Mouse (Mus musculus) heart, postnatal 0 days (tissue): ENCODE results near the gene Epb41. TPM values are rescaled to one million over a fixed set of nuclear protein-coding genes. Genes with fewer than 3 reads are reported as not detected.

ENCODE experiments used
- ATAC-seq: fragments of 200-750 bp; cut with Nextera tagmentation; 2 replicates; pipeline ENCODE4 v1.8.0; 2017; ENCODE audit warnings: low read depth, moderate number of reproducible peaks, moderate library complexity; ENCODE audit not compliant: insufficient read depth
- DNase-seq: peaks from one replicate; pipeline ENCODE4 v3.0.0-alpha.2; 2016; ENCODE audit warnings: low spot score
- H3K27ac ChIP-seq: fragments of 300-500 bp; sonication (generic); 2 replicates; pipeline ENCODE4 v1.5.1; 2014; ENCODE audit warnings: low read depth, mild to moderate bottlenecking
- H3K27me3 ChIP-seq: fragments of 300-500 bp; sonication (generic); 2 replicates; pipeline ENCODE4 v1.6.1; 2014; ENCODE audit warnings: low read length, mixed read lengths; ENCODE audit not compliant: control insufficient read depth, insufficient read depth
- H3K36me3 ChIP-seq: fragments of 300-500 bp; sonication (generic); replicated peaks from 2 replicates; pipeline ENCODE4 v1.6.1; 2014; ENCODE audit warnings: low read length, mixed read lengths; ENCODE audit not compliant: control insufficient read depth, insufficient read depth
- H3K4me1 ChIP-seq: fragments of 300-500 bp; sonication (generic); 2 replicates; pipeline ENCODE4 v1.6.1; 2014; ENCODE audit warnings: antibody characterized with exemption; ENCODE audit not compliant: control insufficient read depth, insufficient read depth
- H3K4me2 ChIP-seq: fragments of 300-500 bp; sonication (generic); 2 replicates; pipeline ENCODE4 v1.6.1; 2014; ENCODE audit warnings: low read depth, mild to moderate bottlenecking, low read length, moderate library complexity
- H3K4me3 ChIP-seq: fragments of 300-500 bp; sonication (generic); 2 replicates; pipeline ENCODE4 v1.5.1; 2014; ENCODE audit warnings: low read depth, low read length
- H3K9ac ChIP-seq: fragments of 300-500 bp; sonication (generic); replicated peaks from 2 replicates; pipeline ENCODE4 v1.6.1; 2014; ENCODE audit warnings: low read depth, low read length, mixed read lengths
- H3K9me3 ChIP-seq: fragments of 300-500 bp; sonication (generic); replicated peaks from 2 replicates; pipeline ENCODE4 v1.6.1; 2016; ENCODE audit warnings: low read length; ENCODE audit not compliant: control insufficient read depth
- CTCF ChIP-seq: IDR thresholded peaks from 2 replicates; pipeline ENCODE4 v1.5.1; 2016; ENCODE audit warnings: antibody characterized with exemption, control low read depth, low read depth
- EP300 ChIP-seq: IDR thresholded peaks from 2 replicates; pipeline ENCODE4 v1.6.1; 2016; ENCODE audit warnings: antibody characterized with exemption, low read depth
- WGBS: fragments of 180-500 bp; shearing (Covaris S2); extraction: QIAGEN DNeasy Blood & Tissue Kit; methylation state at CpG from one replicate; pipeline ENCODE4 v1.1.7; 2014; 5-methylcytosine and 5-hydroxymethylcytosine counted together
- polyA plus RNA-seq: library from polyadenylated mRNA; unstranded; fragments of >200 nt; fragmentation: Nextera tagmentation; extraction: Ambion mirVana; gene quantifications from 2 replicates; pipeline ENCODE4 v1.2.1, GENCODE M21; 2015
- total RNA-seq: library from RNA; depleted of rRNA; stranded (reverse); fragments of >200 nt; gene quantifications from 2 replicates; pipeline ENCODE4 v1.2.3, GENCODE M21; 2014; ENCODE audit warnings: low replicate concordance

Gene Epb41
- total and polyA plus RNA-seq, 2 experiments from 2014 or later = 26.6 to 52.8 TPM

- H3K27me3 ChIP-seq = no peaks in the 10 kb centered on the region
- peak overlapping the region; percentile 77 for H3K27ac ChIP-seq
- no peaks in the 10 kb centered on the region for H3K9me3 ChIP-seq
- peak; percentile 98 for ATAC-seq
- H3K4me3 ChIP-seq = peak overlapping the region; percentile 89
- peak overlapping the region; percentile 90 for H3K9ac ChIP-seq
- peak; percentile 91 for DNase-seq
- TF ChIP-seq CTCF (no peak), EP300 (no peak)
- 0% methylated on average over 15 of the region's 46 CpGs for WGBS
- no peaks in the 10 kb centered on the region for H3K36me3 ChIP-seq
- peak overlapping the region; percentile 100 for H3K4me2 ChIP-seq
- H3K4me1 ChIP-seq = peaks cover 10% of the 10 kb centered on the region
These were observed 26.1 kb downstream of the Epb41 start for GRCm38 (mm10) chr4:132048995-132049404.

DNA sequence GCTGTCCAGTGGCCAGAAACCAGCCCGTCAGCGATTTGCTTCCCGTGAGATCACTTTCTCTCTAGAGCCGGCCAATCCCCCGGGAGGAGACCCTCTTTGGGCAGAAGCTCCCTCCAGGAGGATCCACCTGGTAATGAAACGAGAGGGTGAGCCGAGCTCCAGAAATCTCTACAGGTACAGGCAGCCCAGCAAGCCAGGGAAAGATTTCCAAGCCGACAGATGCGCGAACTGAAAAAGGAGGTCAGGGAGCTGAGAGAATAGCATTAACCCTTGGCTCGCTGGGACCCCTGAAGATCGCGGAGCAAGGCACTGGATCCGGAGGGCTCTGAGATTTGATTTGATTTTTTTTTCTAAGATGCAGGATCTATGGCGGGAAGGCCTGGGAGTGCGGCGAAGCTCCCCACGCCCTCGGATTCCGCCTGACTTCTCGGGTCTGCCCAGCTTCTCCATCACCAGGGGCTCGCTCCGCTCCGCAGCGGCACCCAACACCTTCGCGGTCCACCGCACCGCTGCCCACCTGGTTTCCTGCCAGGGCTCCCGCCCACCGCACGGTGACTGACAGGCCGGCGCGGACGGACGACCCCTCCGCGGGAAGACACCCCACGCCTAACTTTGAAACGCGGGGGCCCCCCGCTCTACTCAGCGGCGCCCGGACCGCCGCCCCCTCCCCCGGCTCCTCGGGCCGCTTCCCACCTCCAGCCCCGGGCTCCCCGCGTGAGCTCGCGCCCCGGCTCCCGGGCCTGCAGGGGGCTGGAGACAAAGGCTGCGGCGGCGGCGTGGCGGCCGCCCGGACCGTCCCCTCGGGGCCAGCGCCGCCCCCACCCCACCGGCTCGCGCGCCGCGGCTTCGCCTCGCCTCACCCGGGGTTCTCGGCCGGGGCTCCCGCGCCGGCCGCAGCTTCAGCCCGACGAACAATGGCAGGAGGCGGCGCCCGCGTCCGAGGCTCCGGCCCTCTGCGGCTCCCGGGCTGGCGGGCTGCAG is 26.8 kb downstream of the Epb41 start:
- WGBS = 1% methylated on average over 82 of the region's 95 CpGs
- H3K4me3 ChIP-seq = peak overlapping the region; percentile 89
- no peak for TF ChIP-seq CTCF
- TF ChIP-seq EP300 = no peak
- peak overlapping the region; percentile 100 for H3K4me2 ChIP-seq
- H3K4me1 ChIP-seq = peaks cover 17% of the 10 kb centered on the region
- H3K27me3 ChIP-seq = no peaks in the 10 kb centered on the region
- ATAC-seq (peak; percentile 55), DNase-seq (no peak)
- H3K9me3 ChIP-seq = no peaks in the 10 kb centered on the region
- H3K27ac ChIP-seq = peak overlapping the region; percentile 77
- H3K36me3 ChIP-seq = no peaks in the 10 kb centered on the region
- peak overlapping the region; percentile 90 for H3K9ac ChIP-seq

DNA sequence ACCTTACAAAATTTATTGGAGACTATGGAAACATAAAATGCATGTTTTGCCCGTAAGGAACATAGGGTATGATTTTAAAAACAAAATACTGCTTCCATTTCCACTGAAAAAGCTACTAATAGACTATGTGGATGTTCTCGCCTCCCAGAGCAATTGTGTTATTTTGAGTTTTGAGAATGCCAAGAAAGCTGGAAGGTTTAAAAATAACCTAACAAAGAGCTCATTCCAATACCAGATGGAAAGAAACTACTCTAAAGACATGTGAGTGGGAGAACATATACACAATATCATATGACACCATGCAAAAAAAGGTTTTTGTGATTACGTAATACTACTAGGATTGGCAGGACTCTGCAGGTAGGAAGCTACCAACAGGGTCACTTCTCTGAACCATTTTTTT is 31.4 kb downstream of the Epb41 start:
- Histone ChIP-seq H3K4me1 (peaks cover 28% of the 10 kb centered on the region), H3K27ac (no peak overlapping the region), H3K27me3 (no peaks in the 10 kb centered on the region), H3K36me3 (no peaks in the 10 kb centered on the region), H3K4me2 (0 out of 2 replicates have a peak overlapping the region, but pooled peaks have one; percentile 12), H3K9me3 (no peaks in the 10 kb centered on the region), H3K9ac (no peak overlapping the region), H3K4me3 (no peak overlapping the region)
- ATAC-seq (no peak), DNase-seq (no peak)
- TF ChIP-seq EP300 (no peak), CTCF (no peak)
- WGBS = 53% methylated on average over 3 of the region's 3 CpGs

DNA sequence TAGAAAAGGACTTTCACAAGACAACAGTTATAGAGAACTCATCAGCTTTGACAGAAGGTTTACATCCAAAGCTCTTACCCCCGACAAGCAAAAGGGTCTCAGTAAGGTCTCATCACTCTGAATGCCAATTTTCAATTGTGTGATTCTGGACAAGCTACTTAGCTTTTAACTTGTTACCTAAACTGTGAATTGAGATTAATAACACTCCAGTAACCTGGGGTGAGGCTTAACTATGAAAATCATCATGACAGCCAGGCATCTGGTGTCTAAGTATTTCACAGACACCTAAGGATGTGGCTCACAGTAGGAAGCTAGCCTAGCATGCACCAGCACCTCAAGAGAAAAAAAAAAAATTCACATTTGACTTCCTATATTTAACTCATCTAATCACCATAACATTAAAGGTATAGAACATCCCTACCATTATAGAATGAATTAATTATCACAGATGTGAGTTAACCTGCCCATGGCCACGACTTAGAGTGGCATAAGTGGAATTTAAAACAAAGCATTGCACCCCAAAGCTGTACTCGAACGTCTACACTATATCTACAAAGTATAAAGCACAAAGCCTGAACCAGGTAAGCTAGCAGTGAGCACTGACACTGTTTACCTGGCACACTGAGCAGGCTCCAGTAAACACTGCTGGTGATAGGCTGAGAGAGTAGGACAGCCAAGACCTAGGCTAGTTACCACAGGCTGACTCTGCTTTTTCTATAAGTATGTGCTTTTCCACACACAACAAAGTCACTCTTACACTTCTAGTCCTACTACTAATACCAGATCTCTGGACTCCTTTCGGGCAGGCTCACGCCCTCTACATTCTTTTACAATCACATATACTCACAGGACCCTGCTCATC is 33.4 kb downstream of the Epb41 start:
- Histone ChIP-seq H3K4me3 (no peak overlapping the region), H3K4me2 (no peak overlapping the region), H3K27me3 (no peaks in the 10 kb centered on the region), H3K36me3 (no peaks in the 10 kb centered on the region), H3K9me3 (no peaks in the 10 kb centered on the region), H3K4me1 (peaks cover 38% of the 10 kb centered on the region), H3K27ac (no peak overlapping the region), H3K9ac (no peak overlapping the region)
- ATAC-seq = no peak
- 85% methylated on average over 6 of the region's 6 CpGs for WGBS
- no peak for DNase-seq
- TF ChIP-seq CTCF (no peak), EP300 (no peak)

GRCm38 (mm10) chr4:132039975-132040645 is 35.0 kb downstream of the Epb41 start:
- peaks cover 38% of the 10 kb centered on the region for H3K4me1 ChIP-seq
- H3K27me3 ChIP-seq = no peaks in the 10 kb centered on the region
- TF ChIP-seq CTCF (no peak), EP300 (no peak)
- DNase-seq (no peak), ATAC-seq (no peak)
- no peak overlapping the region for H3K4me3 ChIP-seq
- WGBS = 65% methylated on average over 8 of the region's 8 CpGs
- no peaks in the 10 kb centered on the region for H3K9me3 ChIP-seq
- H3K27ac ChIP-seq = peak overlapping the region; percentile 59
- no peak overlapping the region for H3K4me2 ChIP-seq
- no peaks in the 10 kb centered on the region for H3K36me3 ChIP-seq
- H3K9ac ChIP-seq = no peak overlapping the region
